Mouse (Mus musculus) intestine, embryonic 16.5 days (tissue): ENCODE measurements at regions not wholly inside any gene's neighbourhood (a gene's known extent, or its start where the extent isn't known, plus 50 kb on each side); places are given as distances from the start of the nearest gene placed in this dataset.
A peak's percentile ranks its signal among the peaks of the same experiment; 100 is the strongest.

Source experiments
- ATAC-seq: fragments of 200-750 bp; cut with Nextera tagmentation; 2 replicates; pipeline ENCODE4 v1.8.0; 2017; ENCODE audit warnings: moderate TSS enrichment, moderate library complexity
- H3K27ac ChIP-seq: fragments of 300-500 bp; sonication (generic); 2 replicates; pipeline ENCODE4 v1.5.1; 2014; ENCODE audit warnings: mild to moderate bottlenecking, low read length
- H3K27me3 ChIP-seq: fragments of 300-500 bp; sonication (generic); replicated peaks from 2 replicates; pipeline ENCODE4 v1.6.1; 2014; ENCODE audit warnings: low read length, control low read depth, mixed read lengths; ENCODE audit not compliant: control insufficient read depth, insufficient read depth
- H3K36me3 ChIP-seq: fragments of 300-500 bp; sonication (generic); 2 replicates; pipeline ENCODE4 v1.6.1; 2014; ENCODE audit warnings: low read length, control low read depth; ENCODE audit not compliant: control insufficient read depth, insufficient read depth
- H3K4me1 ChIP-seq: fragments of 300-500 bp; sonication (generic); 2 replicates; pipeline ENCODE4 v1.6.1; 2014; ENCODE audit warnings: low read length, control low read depth, mixed read lengths; ENCODE audit not compliant: control insufficient read depth, insufficient read depth
- H3K4me2 ChIP-seq: fragments of 300-500 bp; sonication (generic); 2 replicates; pipeline ENCODE4 v1.6.1; 2014; ENCODE audit warnings: low read depth, low read length, control low read depth
- H3K4me3 ChIP-seq: fragments of 300-500 bp; sonication (generic); 2 replicates; pipeline ENCODE4 v1.5.1; 2014; ENCODE audit warnings: mild to moderate bottlenecking, low read length
- H3K9ac ChIP-seq: fragments of 300-500 bp; sonication (generic); 2 replicates; pipeline ENCODE4 v1.6.1; 2014; ENCODE audit warnings: low read depth, low read length
- H3K9me3 ChIP-seq: fragments of 300-500 bp; sonication (generic); 2 replicates; pipeline ENCODE4 v1.6.1; 2016; ENCODE audit warnings: low read length, control low read depth; ENCODE audit not compliant: control insufficient read depth
- WGBS: fragments of 180-500 bp; shearing (Covaris S2); extraction: QIAGEN DNeasy Blood & Tissue Kit; methylation state at CpG from one replicate; pipeline ENCODE4 v1.1.7; 2014; 5-methylcytosine and 5-hydroxymethylcytosine counted together

DNA sequence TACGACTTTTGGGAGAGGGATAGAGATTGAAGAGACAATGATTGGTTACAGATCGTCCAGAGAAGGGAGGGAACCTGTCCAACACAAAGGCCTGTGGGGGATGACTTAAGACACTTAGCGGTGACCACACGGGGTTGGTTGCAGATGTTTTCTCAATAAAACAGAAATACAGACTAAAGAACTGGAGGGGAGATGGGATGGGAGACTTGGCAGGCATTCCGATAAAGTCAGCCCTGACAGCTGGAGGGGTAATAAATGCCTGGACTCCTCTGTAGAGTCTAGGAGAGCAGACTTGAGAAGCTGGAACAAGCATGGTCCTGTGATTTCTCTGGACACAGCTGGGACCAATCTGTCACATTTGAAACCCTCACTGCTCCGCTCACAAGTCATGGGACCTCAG, 227.3 kb upstream of the Klf3 start:
- no peaks in the 10 kb centered on the region for H3K27me3 ChIP-seq
- H3K27ac ChIP-seq, result peak overlapping the region; percentile 19; the same call in 1 of the 2 replicates
- no peak overlapping the region for H3K9ac ChIP-seq
- no peak for ATAC-seq
- H3K4me1 ChIP-seq, result peaks cover 26% of the 10 kb centered on the region
- H3K9me3 ChIP-seq, result no peaks in the 10 kb centered on the region
- WGBS, result 55% methylated on average over 6 of the region's 6 CpGs
- no peak overlapping the region for H3K4me3 ChIP-seq
- H3K4me2 ChIP-seq, result no peak overlapping the region
- no peaks in the 10 kb centered on the region for H3K36me3 ChIP-seq

- ATAC-seq, result no peak
- 72% methylated on average over 19 of the region's 19 CpGs for WGBS
- no peak overlapping the region for H3K9ac ChIP-seq
Measured at GRCm38 (mm10) chr5:64576426-64577262, 226.5 kb upstream of the Klf3 start.

GRCm38 (mm10) chr5:64577424-64577823, 225.8 kb upstream of the Klf3 start:
- H3K9ac ChIP-seq, result no peak overlapping the region
- no peak overlapping the region for H3K4me3 ChIP-seq
- no peak overlapping the region for H3K4me2 ChIP-seq
- WGBS, result 67% methylated on average over 7 of the region's 7 CpGs
- ATAC-seq, result no peak
- peaks cover 37% of the 10 kb centered on the region for H3K4me1 ChIP-seq
- peak overlapping the region; percentile 54 for H3K27ac ChIP-seq
- H3K9me3 ChIP-seq, result no peaks in the 10 kb centered on the region
- no peaks in the 10 kb centered on the region for H3K27me3 ChIP-seq
- no peaks in the 10 kb centered on the region for H3K36me3 ChIP-seq

More at GRCm38 (mm10) chr5:64576426-64577262, 226.5 kb upstream of the Klf3 start:
- Histone ChIP-seq H3K4me3 (no peak overlapping the region), H3K9me3 (no peaks in the 10 kb centered on the region), H3K4me1 (peaks cover 33% of the 10 kb centered on the region), H3K36me3 (no peaks in the 10 kb centered on the region), H3K4me2 (no peak overlapping the region), H3K27ac (peak overlapping the region; percentile 54), H3K27me3 (no peaks in the 10 kb centered on the region)

- Histone ChIP-seq H3K9ac (no peak overlapping the region), H3K9me3 (no peaks in the 10 kb centered on the region), H3K27ac (no peak overlapping the region; the same call in 1 of the 2 replicates), H3K4me2 (no peak overlapping the region), H3K36me3 (no peaks in the 10 kb centered on the region), H3K4me3 (no peak overlapping the region), H3K27me3 (no peaks in the 10 kb centered on the region), H3K4me1 (peaks cover 37% of the 10 kb centered on the region)
- ATAC-seq, result no peak
- WGBS, result 92% methylated on average over 6 of the region's 6 CpGs
Measured at GRCm38 (mm10) chr5:64578536-64578935, 224.7 kb upstream of the Klf3 start.

- WGBS, result 37% methylated on average over 5 of the region's 5 CpGs
- no peaks in the 10 kb centered on the region for H3K36me3 ChIP-seq
- no peaks in the 10 kb centered on the region for H3K9me3 ChIP-seq
- H3K4me3 ChIP-seq, result no peak overlapping the region
- peaks cover 37% of the 10 kb centered on the region for H3K4me1 ChIP-seq
- H3K27ac ChIP-seq, result peak overlapping the region; percentile 77
- ATAC-seq, result peak; percentile 26
- no peaks in the 10 kb centered on the region for H3K27me3 ChIP-seq
- H3K4me2 ChIP-seq, result peak overlapping the region; percentile 31
- no peak overlapping the region for H3K9ac ChIP-seq
Measured at GRCm38 (mm10) chr5:64579086-64579485, 224.1 kb upstream of the Klf3 start.

DNA sequence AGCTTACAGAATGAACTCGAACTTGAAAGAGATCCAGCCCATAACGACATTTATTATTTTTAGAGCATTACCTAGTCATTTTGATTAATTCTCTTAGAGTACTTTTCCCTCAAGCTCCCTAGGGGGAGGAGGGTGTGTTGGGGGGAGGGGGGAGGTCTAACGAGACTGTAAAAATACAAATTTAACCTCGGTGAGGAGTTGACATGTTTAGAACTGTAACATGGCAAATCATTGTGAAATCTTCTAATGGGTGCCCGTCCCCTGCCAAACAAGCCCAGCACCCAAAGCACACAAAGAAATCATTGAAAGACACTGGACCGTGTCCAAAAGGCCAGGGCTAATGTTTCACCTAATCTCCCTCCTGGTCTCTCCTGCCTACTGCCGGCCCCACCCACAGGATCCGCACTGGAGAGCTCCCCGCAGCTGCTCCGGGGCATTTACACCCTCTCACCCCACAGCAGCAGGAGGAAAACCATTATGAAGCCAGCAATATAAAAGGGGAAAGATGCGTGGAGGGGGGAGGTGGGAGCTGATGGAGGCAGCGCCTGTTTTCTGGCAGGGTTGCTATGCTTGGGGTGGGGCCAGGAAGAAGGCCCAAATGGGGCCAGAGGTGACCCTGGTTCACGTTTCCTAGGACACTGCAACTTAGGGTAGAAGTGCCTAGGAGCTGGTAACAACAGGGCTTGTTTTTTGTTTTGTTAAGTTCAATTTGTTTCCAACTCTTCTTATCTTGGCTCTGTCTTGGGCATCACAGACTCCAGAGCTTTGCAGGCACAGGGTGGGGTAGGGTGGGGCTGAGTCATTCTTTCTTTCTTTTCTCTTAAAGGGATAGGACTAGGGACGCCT, 223.5 kb upstream of the Klf3 start:
- Histone ChIP-seq H3K27me3 (no peaks in the 10 kb centered on the region), H3K4me2 (peak overlapping the region; percentile 31), H3K9me3 (no peaks in the 10 kb centered on the region), H3K4me1 (peaks cover 37% of the 10 kb centered on the region), H3K36me3 (no peaks in the 10 kb centered on the region), H3K9ac (peak overlapping the region; percentile 56), H3K4me3 (peak overlapping the region; percentile 1), H3K27ac (peak overlapping the region; percentile 77)
- ATAC-seq, result peak; percentile 91
- 5% methylated on average over 14 of the region's 14 CpGs for WGBS

GRCm38 (mm10) chr5:64580340-64580723, 222.9 kb upstream of the Klf3 start:
- 52% methylated on average over 3 of the region's 3 CpGs for WGBS
- peak; percentile 1; the same call in 1 of the 2 replicates for ATAC-seq
- Histone ChIP-seq H3K27me3 (no peaks in the 10 kb centered on the region), H3K27ac (peak overlapping the region; percentile 77), H3K9ac (no peak overlapping the region), H3K36me3 (no peaks in the 10 kb centered on the region), H3K4me1 (peaks cover 37% of the 10 kb centered on the region), H3K4me3 (no peak overlapping the region), H3K4me2 (peak overlapping the region; percentile 31; the same call in 1 of the 2 replicates), H3K9me3 (no peaks in the 10 kb centered on the region)

- H3K27ac ChIP-seq, result peak overlapping the region; percentile 77
- H3K9me3 ChIP-seq, result no peaks in the 10 kb centered on the region
- H3K4me2 ChIP-seq, result no peak overlapping the region
- ATAC-seq, result no peak
- WGBS, result 85% methylated on average over 6 of the region's 6 CpGs
- no peak overlapping the region for H3K4me3 ChIP-seq
- H3K27me3 ChIP-seq, result no peaks in the 10 kb centered on the region
- no peaks in the 10 kb centered on the region for H3K36me3 ChIP-seq
- no peak overlapping the region for H3K9ac ChIP-seq
- peaks cover 37% of the 10 kb centered on the region for H3K4me1 ChIP-seq
Measured at GRCm38 (mm10) chr5:64580786-64581445, 222.3 kb upstream of the Klf3 start.

- H3K27ac ChIP-seq, result peak overlapping the region; percentile 77
- H3K4me2 ChIP-seq, result no peak overlapping the region
- H3K27me3 ChIP-seq, result no peaks in the 10 kb centered on the region
- ATAC-seq, result no peak
- H3K9ac ChIP-seq, result no peak overlapping the region
- H3K36me3 ChIP-seq, result no peaks in the 10 kb centered on the region
- no peaks in the 10 kb centered on the region for H3K9me3 ChIP-seq
- no peak overlapping the region for H3K4me3 ChIP-seq
- peaks cover 37% of the 10 kb centered on the region for H3K4me1 ChIP-seq
- WGBS, result 60% methylated on average over 8 of the region's 8 CpGs
Measured at GRCm38 (mm10) chr5:64581461-64581860, 221.7 kb upstream of the Klf3 start.
